Comparison of ENCODE assay signal across 22 mouse cellular contexts in genomic region chr6:82536641-82537040, GRCm38 (mm10).
"Had no signal": no experiment of that assay in that cellular context is flagged by ENCODE, and none has a peak within 500 bp of the region (broad histone marks: within the 10 kb centered on the region; RNA-seq: fewer than 3 reads in every experiment).

No protein-coding gene starts in this region.

- H3K9me3 ChIP-seq: limb, embryonic 12.5 days; limb, embryonic 15.5 days; midbrain, embryonic 13.5 days; neural tube, embryonic 13.5 days had no signal

- H3K36me3 ChIP-seq: limb, embryonic 12.5 days; limb, embryonic 15.5 days; midbrain, embryonic 13.5 days; neural tube, embryonic 13.5 days had no signal

- H3K4me2 ChIP-seq: limb, embryonic 12.5 days; limb, embryonic 15.5 days; liver, embryonic 11.5 days; lung, embryonic 14.5 days; midbrain, embryonic 13.5 days; neural tube, embryonic 13.5 days had no signal

- H3K9ac ChIP-seq: limb, embryonic 12.5 days; limb, embryonic 15.5 days; liver, embryonic 14.5 days; liver, postnatal 0 days; lung, embryonic 14.5 days; midbrain, embryonic 13.5 days; neural tube, embryonic 13.5 days had no signal

- DNase-seq: kidney, adult 8-10 months; kidney, postnatal 14 days; kidney, postnatal 4 days; left cerebral cortex, postnatal 4 days; liver, postnatal 0 days; lung, embryonic 14.5 days; right cerebral cortex, adult 18-20 months; right cerebral cortex, postnatal 14 days; right cerebral cortex, postnatal 4 days; thymus, adult 2 months; thymus, postnatal 14 days; thymus, postnatal 4 days had no signal

- H3K4me1 ChIP-seq: limb, embryonic 12.5 days; limb, embryonic 15.5 days had no signal

- H3K27ac ChIP-seq: limb, embryonic 12.5 days; limb, embryonic 15.5 days; liver, embryonic 14.5 days; macrophage; midbrain, embryonic 13.5 days; neural tube, embryonic 13.5 days; stomach, postnatal 0 days had no signal

- ATAC-seq: liver, postnatal 0 days; lung, postnatal 0 days; midbrain, embryonic 13.5 days had no signal

- H3K4me3 ChIP-seq: limb, embryonic 12.5 days; limb, embryonic 15.5 days; midbrain, embryonic 13.5 days; myocyte; neural tube, embryonic 13.5 days had no signal

- H3K27me3 ChIP-seq: limb, embryonic 12.5 days; limb, embryonic 15.5 days; midbrain, embryonic 13.5 days; neural tube, embryonic 13.5 days had no signal
